Mouse (Mus musculus): Measurements from ENCODE around the gene 1700010B08Rik.
"Not testable (repeated sequence)": the region's sequence is repeated elsewhere in the genome, so short reads cannot be mapped to it uniquely, and the experiment has no call there.

1700010B08Rik gene

GRCm38 (mm10) chr2:173719115-173719514, at the start of gene 1700010B08Rik:
1700010B08Rik (plus strand) TSS chr2:173719415.
- not testable (repeated sequence) for DNase-seq (ENCODE audit: low spot score)

GRCm38 (mm10) chr2:173672328-173672896, 46.8 kb upstream of the 1700010B08Rik start:
- DNase-seq (ENCODE audit: low spot score): no peak

GRCm38 (mm10) chr2:173673469-173673868, 45.7 kb upstream of the 1700010B08Rik start:
- no peak for DNase-seq (ENCODE audit: low spot score)

GRCm38 (mm10) chr2:173678593-173678992, 40.6 kb upstream of the 1700010B08Rik start:
- DNase-seq (ENCODE audit: low spot score): no peak

- no peak for DNase-seq (ENCODE audit: low spot score)
Measured at GRCm38 (mm10) chr2:173679217-173679616, 40.0 kb upstream of the 1700010B08Rik start.

GRCm38 (mm10) chr2:173680153-173680552, 39.1 kb upstream of the 1700010B08Rik start:
- no peak for DNase-seq (ENCODE audit: low spot score)

- DNase-seq (ENCODE audit: low spot score): no peak
Measured at GRCm38 (mm10) chr2:173682773-173683172, 36.4 kb upstream of the 1700010B08Rik start.

GRCm38 (mm10) chr2:173685781-173686361, 33.3 kb upstream of the 1700010B08Rik start:
- no peak for DNase-seq (ENCODE audit: low spot score)

- DNase-seq (ENCODE audit: low spot score): no peak
Measured at GRCm38 (mm10) chr2:173687363-173687762, 31.9 kb upstream of the 1700010B08Rik start.

GRCm38 (mm10) chr2:173689835-173690234, 29.4 kb upstream of the 1700010B08Rik start:
- DNase-seq (ENCODE audit: low spot score): peak; percentile 67

GRCm38 (mm10) chr2:173691748-173692147, 27.5 kb upstream of the 1700010B08Rik start:
- DNase-seq (ENCODE audit: low spot score): no peak

GRCm38 (mm10) chr2:173692693-173693092, 26.5 kb upstream of the 1700010B08Rik start:
- DNase-seq (ENCODE audit: low spot score): no peak

- DNase-seq (ENCODE audit: low spot score): no peak
Measured at GRCm38 (mm10) chr2:173698850-173699249, 20.4 kb upstream of the 1700010B08Rik start.

- no peak for DNase-seq (ENCODE audit: low spot score)
Measured at GRCm38 (mm10) chr2:173702096-173702866, 16.9 kb upstream of the 1700010B08Rik start.

- DNase-seq (ENCODE audit: low spot score): no peak
Measured at GRCm38 (mm10) chr2:173702867-173703237, 16.4 kb upstream of the 1700010B08Rik start.

- peak; percentile 26 for DNase-seq (ENCODE audit: low spot score)
Measured at GRCm38 (mm10) chr2:173705827-173706551, 13.2 kb upstream of the 1700010B08Rik start.

- DNase-seq (ENCODE audit: low spot score): not testable (repeated sequence)
Measured at GRCm38 (mm10) chr2:173707626-173708025, 11.6 kb upstream of the 1700010B08Rik start.

- DNase-seq (ENCODE audit: low spot score): no peak
Measured at GRCm38 (mm10) chr2:173710193-173710592, 9.0 kb upstream of the 1700010B08Rik start.

GRCm38 (mm10) chr2:173712656-173713055, 6.6 kb upstream of the 1700010B08Rik start:
- DNase-seq (ENCODE audit: low spot score): no peak

- no peak for DNase-seq (ENCODE audit: low spot score)
Measured at GRCm38 (mm10) chr2:173713241-173713640, 6.0 kb upstream of the 1700010B08Rik start.

- DNase-seq (ENCODE audit: low spot score): no peak
Measured at GRCm38 (mm10) chr2:173714620-173715218, 4.5 kb upstream of the 1700010B08Rik start.

GRCm38 (mm10) chr2:173716966-173717365, 2.2 kb upstream of the 1700010B08Rik start:
- no peak for DNase-seq (ENCODE audit: low spot score)
